Mouse (Mus musculus): ENCODE results near the gene Mtap. TPM values are rescaled to one million over a fixed set of nuclear protein-coding genes. Genes with fewer than 3 reads are reported as not detected.

Gene Mtap
- polyA plus RNA-seq, 1 experiment from 2014 or later: 24.0 TPM

DNA sequence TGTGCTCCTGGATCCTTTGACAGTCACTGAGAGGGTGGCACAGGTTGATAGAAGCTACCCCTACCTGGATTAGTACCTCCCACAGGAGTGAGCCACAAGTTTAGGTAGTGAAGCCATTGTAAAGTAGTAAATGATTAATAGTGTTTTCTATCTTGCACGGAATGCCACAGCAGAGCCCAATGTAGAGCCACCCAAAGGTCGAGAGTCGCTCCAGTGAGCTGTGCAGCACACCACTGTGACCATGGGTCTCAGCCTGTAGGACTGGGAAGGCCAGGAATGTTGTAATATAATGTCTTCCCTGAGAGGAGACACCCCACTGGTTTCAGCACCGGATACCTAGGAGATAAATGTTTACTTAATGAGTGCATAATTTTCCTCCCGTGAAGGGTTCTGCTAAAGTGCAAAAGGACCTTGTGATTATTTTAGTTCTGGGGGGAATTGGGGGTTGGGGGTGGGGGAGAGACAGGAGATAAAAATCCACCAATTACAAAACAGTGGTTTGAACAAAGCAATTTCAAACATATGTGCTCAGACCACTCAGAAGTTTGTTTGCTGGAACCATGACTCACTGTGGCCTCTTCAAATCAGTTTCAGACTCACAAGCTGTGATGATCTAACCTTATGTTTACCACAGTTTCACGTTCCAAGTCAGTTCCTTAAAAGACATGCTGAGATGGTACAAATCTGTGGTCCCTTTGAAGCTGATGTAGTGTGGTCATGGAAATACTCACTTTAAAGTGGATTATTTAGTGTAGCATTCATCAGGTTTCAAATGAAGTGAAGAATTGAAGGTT is 40.8 kb downstream of the Mtap start:
- H3K9ac ChIP-seq (replicated peaks; ENCODE audit: low read depth, low read length): no peak overlapping the region
- no peaks in the 10 kb centered on the region for H3K4me1 ChIP-seq (ENCODE audit: control insufficient read depth, insufficient read depth, low read length)
- no peak for ATAC-seq (ENCODE audit: low read depth)
- no peak overlapping the region for H3K4me3 ChIP-seq (ENCODE audit: low read depth, low read length)
- no peaks in the 10 kb centered on the region for H3K27me3 ChIP-seq (ENCODE audit: control insufficient read depth, insufficient read depth, low read length)
- H3K4me2 ChIP-seq (ENCODE audit: low read depth, low read length): no peak overlapping the region
- peaks cover 3% of the 10 kb centered on the region; the same call in 1 of the 2 replicates for H3K36me3 ChIP-seq (ENCODE audit: control insufficient read depth, insufficient read depth, low read length)
- H3K27ac ChIP-seq (ENCODE audit: low read depth, low read length): no peak overlapping the region
- 75% methylated on average over 6 of the region's 6 CpGs for WGBS
- no peaks in the 10 kb centered on the region for H3K9me3 ChIP-seq (ENCODE audit: control insufficient read depth, low read length)

DNA sequence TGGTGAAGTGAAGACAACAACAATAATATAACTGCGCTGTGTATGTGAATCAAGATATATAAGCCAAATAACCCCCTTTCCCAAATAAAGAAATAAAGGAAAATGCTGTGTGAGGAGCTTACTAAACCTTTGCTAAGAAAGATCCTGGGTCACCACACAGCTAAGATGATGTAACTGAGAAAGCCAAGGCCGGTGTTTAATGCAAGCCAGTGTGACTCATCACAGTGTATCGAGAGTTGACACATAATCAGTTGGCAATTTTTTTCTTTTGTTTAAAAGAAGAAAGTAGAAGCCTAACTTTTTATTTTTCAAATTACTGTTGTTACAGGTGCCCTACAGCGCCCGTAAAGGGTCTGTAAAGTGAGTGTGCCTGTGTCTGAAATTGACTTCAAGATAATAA is 43.2 kb downstream of the Mtap start:
- no peak for ATAC-seq (ENCODE audit: low read depth)
- H3K27me3 ChIP-seq (ENCODE audit: control insufficient read depth, insufficient read depth, low read length): no peaks in the 10 kb centered on the region
- no peaks in the 10 kb centered on the region for H3K9me3 ChIP-seq (ENCODE audit: control insufficient read depth, low read length)
- no peak overlapping the region for H3K27ac ChIP-seq (ENCODE audit: low read depth, low read length)
- H3K4me2 ChIP-seq (ENCODE audit: low read depth, low read length): no peak overlapping the region
- H3K36me3 ChIP-seq (ENCODE audit: control insufficient read depth, insufficient read depth, low read length): 0 out of 2 replicates have a peak, but pooled peaks cover 3% of the 10 kb centered on the region
- H3K4me3 ChIP-seq (ENCODE audit: low read depth, low read length): no peak overlapping the region
- no peak overlapping the region for H3K9ac ChIP-seq (replicated peaks; ENCODE audit: low read depth, low read length)
- WGBS: 99% methylated on average over 5 of the region's 5 CpGs
- H3K4me1 ChIP-seq (ENCODE audit: control insufficient read depth, insufficient read depth, low read length): no peaks in the 10 kb centered on the region

DNA sequence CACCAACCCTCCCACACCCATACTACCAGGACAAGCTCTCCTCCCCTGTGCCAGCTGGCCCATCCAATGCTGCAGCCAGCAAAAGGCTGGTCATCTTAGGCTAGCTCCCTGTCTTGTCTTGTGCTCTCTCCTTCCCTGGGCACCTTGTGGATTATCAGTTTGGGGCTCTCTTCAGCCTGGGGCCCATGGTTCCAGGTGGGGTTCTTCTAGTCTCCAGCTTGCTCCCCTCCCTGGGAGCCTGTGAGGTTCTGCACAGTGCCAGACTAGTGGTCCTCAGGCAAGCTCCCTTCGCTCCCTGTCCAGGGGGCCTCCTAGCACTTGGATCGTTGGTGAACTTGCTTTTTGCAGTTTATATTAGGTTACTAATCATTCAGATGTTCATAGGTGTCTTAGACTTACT is 44.7 kb downstream of the Mtap start:
- Histone ChIP-seq H3K4me3 (ENCODE audit: low read depth, low read length) (no peak overlapping the region), H3K9ac (replicated peaks; ENCODE audit: low read depth, low read length) (no peak overlapping the region), H3K27ac (ENCODE audit: low read depth, low read length) (no peak overlapping the region), H3K27me3 (ENCODE audit: control insufficient read depth, insufficient read depth, low read length) (no peaks in the 10 kb centered on the region), H3K4me1 (ENCODE audit: control insufficient read depth, insufficient read depth, low read length) (no peaks in the 10 kb centered on the region), H3K9me3 (ENCODE audit: control insufficient read depth, low read length) (no peaks in the 10 kb centered on the region), H3K36me3 (ENCODE audit: control insufficient read depth, insufficient read depth, low read length) (0 out of 2 replicates have a peak, but pooled peaks cover 3% of the 10 kb centered on the region), H3K4me2 (ENCODE audit: low read depth, low read length) (no peak overlapping the region)
- ATAC-seq (ENCODE audit: low read depth): no peak
- WGBS: 98% methylated on average over 2 of the region's 2 CpGs

DNA sequence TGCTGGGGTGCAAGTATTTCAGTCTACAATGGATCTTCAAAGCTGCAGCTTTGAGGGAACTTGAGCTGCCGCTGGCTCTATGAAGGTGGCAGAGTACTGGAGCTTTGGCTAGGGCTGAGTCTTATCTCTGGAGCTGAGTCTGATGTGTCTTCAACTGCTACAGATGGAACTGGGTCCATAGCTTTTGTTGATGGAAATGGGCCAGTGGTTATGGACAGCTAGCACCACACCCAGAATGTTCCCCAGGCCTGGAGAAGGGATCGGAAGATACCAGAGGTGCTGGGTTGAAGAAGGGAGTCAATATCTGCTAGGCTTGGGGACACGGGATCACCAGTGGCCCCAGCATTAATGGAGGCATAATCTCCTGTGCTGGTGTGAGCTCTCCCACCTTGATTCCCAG is 45.6 kb downstream of the Mtap start:
- Histone ChIP-seq H3K27ac (ENCODE audit: low read depth, low read length) (no peak overlapping the region), H3K9ac (replicated peaks; ENCODE audit: low read depth, low read length) (no peak overlapping the region), H3K4me3 (ENCODE audit: low read depth, low read length) (no peak overlapping the region), H3K9me3 (ENCODE audit: control insufficient read depth, low read length) (no peaks in the 10 kb centered on the region), H3K27me3 (ENCODE audit: control insufficient read depth, insufficient read depth, low read length) (no peaks in the 10 kb centered on the region), H3K4me2 (ENCODE audit: low read depth, low read length) (no peak overlapping the region), H3K4me1 (ENCODE audit: control insufficient read depth, insufficient read depth, low read length) (no peaks in the 10 kb centered on the region), H3K36me3 (ENCODE audit: control insufficient read depth, insufficient read depth, low read length) (0 out of 2 replicates have a peak, but pooled peaks cover 3% of the 10 kb centered on the region)
- no peak for ATAC-seq (ENCODE audit: low read depth)
- WGBS: 100% methylated on average over 3 of the region's 3 CpGs

DNA sequence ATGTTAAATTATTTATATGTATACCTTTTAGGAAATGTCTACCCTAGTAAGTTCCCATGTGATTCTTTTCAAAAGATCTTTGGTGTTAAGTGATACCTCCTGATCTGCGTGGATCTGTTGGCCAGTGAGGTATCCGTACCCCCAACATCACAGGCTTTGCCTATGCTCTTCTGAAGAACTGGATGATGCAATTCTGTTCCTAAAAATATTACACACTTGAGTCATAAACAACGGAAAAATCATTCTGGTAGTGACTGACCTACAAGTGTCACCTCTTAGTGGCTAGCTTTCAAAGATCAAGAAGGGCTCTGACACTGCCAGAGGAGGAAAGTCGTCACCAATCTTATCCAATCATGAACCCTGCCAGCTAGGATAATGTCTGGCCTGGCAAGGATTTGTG is 58.6 kb downstream of the Mtap start:
- Histone ChIP-seq H3K4me2 (ENCODE audit: low read depth, low read length) (no peak overlapping the region), H3K36me3 (ENCODE audit: control insufficient read depth, insufficient read depth, low read length) (no peaks in the 10 kb centered on the region), H3K27me3 (ENCODE audit: control insufficient read depth, insufficient read depth, low read length) (no peaks in the 10 kb centered on the region), H3K9ac (replicated peaks; ENCODE audit: low read depth, low read length) (no peak overlapping the region), H3K4me3 (ENCODE audit: low read depth, low read length) (no peak overlapping the region), H3K4me1 (ENCODE audit: control insufficient read depth, insufficient read depth, low read length) (no peaks in the 10 kb centered on the region), H3K9me3 (ENCODE audit: control insufficient read depth, low read length) (no peaks in the 10 kb centered on the region), H3K27ac (ENCODE audit: low read depth, low read length) (no peak overlapping the region)
- no peak for ATAC-seq (ENCODE audit: low read depth)
- 88% methylated on average over 4 of the region's 4 CpGs for WGBS

DNA sequence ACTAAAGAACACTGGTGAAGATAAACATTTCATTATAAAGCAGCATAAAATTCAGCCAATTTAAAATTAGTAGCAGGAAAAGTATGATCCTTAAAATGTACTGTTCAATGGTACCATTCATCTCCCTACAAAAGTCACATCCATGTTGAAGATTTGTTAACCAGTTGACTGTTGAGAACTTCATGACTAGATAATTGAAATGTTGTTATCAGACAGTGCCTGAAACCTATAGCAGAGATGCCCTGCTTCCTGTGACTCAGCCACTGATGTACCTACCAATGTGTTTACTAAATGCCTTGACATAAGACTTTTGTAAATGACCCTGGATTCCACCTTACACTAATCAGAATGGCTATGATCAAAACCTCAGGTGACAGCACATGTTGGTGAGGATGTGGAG is 60.2 kb downstream of the Mtap start:
- ATAC-seq (ENCODE audit: low read depth): no peak
- H3K4me3 ChIP-seq (ENCODE audit: low read depth, low read length): no peak overlapping the region
- no peaks in the 10 kb centered on the region for H3K36me3 ChIP-seq (ENCODE audit: control insufficient read depth, insufficient read depth, low read length)
- no peak overlapping the region for H3K4me2 ChIP-seq (ENCODE audit: low read depth, low read length)
- no peak overlapping the region for H3K9ac ChIP-seq (replicated peaks; ENCODE audit: low read depth, low read length)
- no peaks in the 10 kb centered on the region for H3K4me1 ChIP-seq (ENCODE audit: control insufficient read depth, insufficient read depth, low read length)
- H3K9me3 ChIP-seq (ENCODE audit: control insufficient read depth, low read length): no peaks in the 10 kb centered on the region
- no peaks in the 10 kb centered on the region for H3K27me3 ChIP-seq (ENCODE audit: control insufficient read depth, insufficient read depth, low read length)
- H3K27ac ChIP-seq (ENCODE audit: low read depth, low read length): no peak overlapping the region

DNA sequence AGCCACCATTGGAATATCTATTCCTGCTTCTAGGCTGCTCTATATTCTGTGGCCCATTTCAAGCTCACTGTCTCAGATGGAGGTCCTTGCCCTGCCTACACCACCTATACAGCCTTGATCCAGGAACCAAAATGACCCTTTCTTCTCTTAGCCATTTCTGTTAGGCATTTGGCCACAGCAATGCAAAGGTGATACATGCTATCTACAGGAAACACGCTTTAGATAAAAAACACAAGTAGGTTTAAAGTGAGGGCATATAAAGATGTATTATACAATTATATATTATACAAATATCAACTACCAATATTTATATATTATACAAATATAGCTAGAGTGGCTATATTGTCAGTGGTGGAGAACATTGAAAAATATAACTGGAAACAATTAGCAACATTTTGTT is 63.9 kb downstream of the Mtap start:
- Histone ChIP-seq H3K4me2 (ENCODE audit: low read depth, low read length) (no peak overlapping the region), H3K27ac (ENCODE audit: low read depth, low read length) (no peak overlapping the region), H3K4me3 (ENCODE audit: low read depth, low read length) (no peak overlapping the region), H3K27me3 (ENCODE audit: control insufficient read depth, insufficient read depth, low read length) (no peaks in the 10 kb centered on the region), H3K9me3 (ENCODE audit: control insufficient read depth, low read length) (no peaks in the 10 kb centered on the region), H3K36me3 (ENCODE audit: control insufficient read depth, insufficient read depth, low read length) (no peaks in the 10 kb centered on the region), H3K9ac (replicated peaks; ENCODE audit: low read depth, low read length) (no peak overlapping the region), H3K4me1 (ENCODE audit: control insufficient read depth, insufficient read depth, low read length) (no peaks in the 10 kb centered on the region)
- WGBS: 91% methylated on average over 1 of the region's 1 CpGs
- ATAC-seq (ENCODE audit: low read depth): no peak

DNA sequence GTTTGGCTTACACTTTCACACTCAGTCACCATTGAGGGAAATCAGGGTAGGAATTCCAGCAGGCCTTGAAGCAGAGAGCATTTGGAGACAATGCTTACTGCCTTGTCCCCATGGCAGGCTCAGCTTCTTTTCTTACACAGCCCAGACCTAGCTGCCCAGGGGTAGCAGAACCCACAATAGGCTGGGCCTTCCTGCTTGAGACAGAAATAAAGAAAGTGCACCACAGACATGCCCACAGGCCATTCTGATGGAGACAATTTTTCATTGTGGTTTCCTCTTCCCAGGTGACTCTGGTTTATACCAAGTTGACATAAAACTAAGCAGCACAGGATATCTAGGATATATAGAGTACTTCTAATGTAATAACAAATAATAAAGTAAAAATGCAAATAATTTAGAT is 72.4 kb downstream of the Mtap start:
- Histone ChIP-seq H3K4me1 (ENCODE audit: control insufficient read depth, insufficient read depth, low read length) (no peaks in the 10 kb centered on the region), H3K27ac (ENCODE audit: low read depth, low read length) (no peak overlapping the region), H3K9ac (replicated peaks; ENCODE audit: low read depth, low read length) (no peak overlapping the region), H3K9me3 (ENCODE audit: control insufficient read depth, low read length) (no peaks in the 10 kb centered on the region), H3K36me3 (ENCODE audit: control insufficient read depth, insufficient read depth, low read length) (no peaks in the 10 kb centered on the region), H3K4me2 (ENCODE audit: low read depth, low read length) (no peak overlapping the region), H3K4me3 (ENCODE audit: low read depth, low read length) (no peak overlapping the region), H3K27me3 (ENCODE audit: control insufficient read depth, insufficient read depth, low read length) (no peaks in the 10 kb centered on the region)
- ATAC-seq (ENCODE audit: low read depth): no peak

DNA sequence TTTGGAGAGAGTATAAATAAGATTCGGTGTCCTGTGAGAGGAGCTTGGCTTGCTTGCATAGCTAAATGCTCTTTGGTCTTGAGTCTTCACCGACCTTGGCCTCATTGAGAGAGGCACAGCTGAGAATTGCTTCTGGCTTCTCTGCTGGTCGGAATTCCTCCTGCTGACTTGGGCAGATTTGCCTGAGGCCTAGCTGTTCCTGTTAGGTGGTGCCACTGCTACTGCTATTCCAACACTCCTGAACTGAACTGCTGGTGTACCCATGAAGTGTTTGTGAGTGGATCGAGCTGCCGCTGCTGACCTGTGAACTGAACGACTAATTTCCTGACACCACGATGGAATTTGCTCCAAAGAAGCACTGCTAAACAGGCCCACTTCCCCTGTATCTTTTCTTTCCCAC is 73.4 kb downstream of the Mtap start:
- H3K36me3 ChIP-seq (ENCODE audit: control insufficient read depth, insufficient read depth, low read length): no peaks in the 10 kb centered on the region
- H3K4me2 ChIP-seq (ENCODE audit: low read depth, low read length): no peak overlapping the region
- no peak for ATAC-seq (ENCODE audit: low read depth)
- no peak overlapping the region for H3K4me3 ChIP-seq (ENCODE audit: low read depth, low read length)
- no peak overlapping the region for H3K27ac ChIP-seq (ENCODE audit: low read depth, low read length)
- 87% methylated on average over 7 of the region's 7 CpGs for WGBS
- no peak overlapping the region for H3K9ac ChIP-seq (replicated peaks; ENCODE audit: low read depth, low read length)
- H3K4me1 ChIP-seq (ENCODE audit: control insufficient read depth, insufficient read depth, low read length): no peaks in the 10 kb centered on the region
- no peaks in the 10 kb centered on the region for H3K27me3 ChIP-seq (ENCODE audit: control insufficient read depth, insufficient read depth, low read length)
- no peaks in the 10 kb centered on the region for H3K9me3 ChIP-seq (ENCODE audit: control insufficient read depth, low read length)
